Comparison of ENCODE assay signal across 10 mouse cellular contexts in genomic region chr4:134555956-134556580, GRCm38 (mm10). TPM values are rescaled to one million over a fixed set of nuclear protein-coding genes. Genes with fewer than 3 reads are reported as not detected.
A peak's percentile ranks its signal among the peaks of the same experiment; 100 is the strongest.
DNase-seq lines count a peak whose midpoint lies in the region; ATAC-seq and TF ChIP-seq lines count a peak whose summit lies in the region.
"Had no signal": no experiment of that assay in that cellular context is flagged by ENCODE, and none has a peak within 500 bp of the region (broad histone marks: within the 10 kb centered on the region; RNA-seq: fewer than 3 reads in every experiment).

No protein-coding gene starts in this region.

- 71% methylated on average over 8 of the region's 8 CpGs for WGBS in lung, embryonic 14.5 days

- no peak overlapping the region for H3K4me2 ChIP-seq in lung, embryonic 14.5 days
- H3K4me2 ChIP-seq: heart, embryonic 15.5 days; limb, embryonic 12.5 days had no signal

- TF ChIP-seq CTCF in lung, embryonic 14.5 days (IDR thresholded peaks at IDR 0.05; ENCODE audit: low read depth) = peak; percentile 50; the same call in 1 of the 2 replicates

- H3K4me1 ChIP-seq in lung, embryonic 14.5 days (ENCODE audit: insufficient read depth) = no peaks in the 10 kb centered on the region
- H3K4me1 ChIP-seq in ES-E14 (ENCODE audit: control insufficient read depth in 2 of 2, insufficient read depth in 2 of 2, low read length in 2 of 2, poor library complexity in 1 of 2) = peaks cover 0 to 3% of the 10 kb centered on the region in 2 experiments; a peak in 1 of 4 replicates

- no peak for ATAC-seq in lung, embryonic 14.5 days (ENCODE audit: insufficient read depth)

- no peak overlapping the region for H3K4me3 ChIP-seq in lung, embryonic 14.5 days (ENCODE audit: low read depth, low read length)
- H3K4me3 ChIP-seq in ES-E14 (ENCODE audit: insufficient read depth in 1 of 2, low read depth in 1 of 2, low read length in 2 of 2, poor library complexity in 1 of 2, severe bottlenecking in 1 of 2) = no peak overlapping the region
- H3K4me3 ChIP-seq: heart, embryonic 15.5 days; limb, embryonic 12.5 days had no signal

- in situ Hi-C loops in ES-E14 (cut with MboI; ENCODE audit: low sequenced_read_pairs in 2 of 2, unreplicated experiment in 2 of 2) = no loop called here

- no peak overlapping the region for H3K27ac ChIP-seq in lung, embryonic 14.5 days (ENCODE audit: low read depth)
- no peak overlapping the region for H3K27ac ChIP-seq in ES-E14 (ENCODE audit: insufficient read depth, low read depth, low read length, poor library complexity, severe bottlenecking)
- H3K27ac ChIP-seq: heart, embryonic 15.5 days; limb, embryonic 12.5 days had no signal

- H3K9me3 ChIP-seq in lung, embryonic 14.5 days (ENCODE audit: low read depth, low read length) = no peaks in the 10 kb centered on the region
- H3K9me3 ChIP-seq in ES-E14 (ENCODE audit: control insufficient read depth, insufficient read depth, low read depth, low read length) = no peaks in the 10 kb centered on the region
- H3K9me3 ChIP-seq: heart, embryonic 15.5 days; limb, embryonic 12.5 days had no signal

- H3K27me3 ChIP-seq in lung, embryonic 14.5 days (ENCODE audit: insufficient read depth, low read length) = no peaks in the 10 kb centered on the region
- H3K27me3 ChIP-seq: heart, embryonic 15.5 days; limb, embryonic 12.5 days had no signal

- H3K9ac ChIP-seq in lung, embryonic 14.5 days = no peak overlapping the region
- no peak overlapping the region for H3K9ac ChIP-seq in ES-E14 (ENCODE audit: insufficient read depth, low read depth, low read length, poor library complexity, severe bottlenecking)
- H3K9ac ChIP-seq: heart, embryonic 15.5 days; limb, embryonic 12.5 days had no signal

- H3K36me3 ChIP-seq in lung, embryonic 14.5 days (ENCODE audit: insufficient read depth) = no peaks in the 10 kb centered on the region
- H3K36me3 ChIP-seq in ES-E14 (ENCODE audit: control insufficient read depth, insufficient read depth, low read length, poor library complexity, severe bottlenecking) = no peaks in the 10 kb centered on the region
- H3K36me3 ChIP-seq: heart, embryonic 15.5 days; limb, embryonic 12.5 days had no signal

- peak; percentile 62 for DNase-seq in gastrocnemius, postnatal 10 days
- DNase-seq in gastrocnemius, postnatal 25 days = no peak
- DNase-seq in lung, embryonic 14.5 days = no peak
- DNase-seq in lung, adult 18-20 months = no peak
- peak; percentile 34 for DNase-seq in ES-E14 (ENCODE audit: low read depth, low spot score)
- peak; percentile 44 for DNase-seq in induced T-regulatory cell, adult 2 months (ENCODE audit: low read depth)
- no peak for DNase-seq in thymus, postnatal 10 days (ENCODE audit: low spot score in 2 of 2)
- DNase-seq in urinary bladder, postnatal 36 days (ENCODE audit: low spot score in 2 of 2) = no peak

TF ChIP-seq in ES-E14, 5 proteins besides CTCF, POLR2A, EP300 and RAD21:
- TF ChIP-seq CHD2 (IDR thresholded peaks at IDR 0.05; ENCODE audit: low read depth, low read length) (no peak), ZNF384 (IDR thresholded peaks at IDR 0.05; ENCODE audit: low read depth, low read length) (no peak), MAFK (IDR thresholded peaks at IDR 0.05; ENCODE audit: insufficient read depth, low read depth, low read length) (no peak), HCFC1 (IDR thresholded peaks at IDR 0.05; ENCODE audit: borderline replicate concordance, insufficient read depth, low read length) (no peak)
TF ChIP-seq in ES-E14: peak in this region for 0.

RNA-seq across cellular contexts. Expression of gene Selenon, which starts 4.1 kb away (rescaled TPM):
- total RNA-seq in gastrocnemius, postnatal 10 days (2021) = 10 to 100 TPM; 22.3 to 28.7 TPM
- total RNA-seq in gastrocnemius, postnatal 25 days (2021) = 1 to 10 TPM; 6.5 to 7.2 TPM
- polyA plus RNA-seq in lung, embryonic 14.5 days (2014; fragmentation: Nextera tagmentation; extraction: Ambion mirVana) = 49.5 and 62.0 TPM in 2 replicates
- 5.1 and 8.3 TPM in 2 replicates for total RNA-seq in ES-E14 (2012; rRNA removed)

RNA-seq across cellular contexts. Expression of gene Mtfr1l, which starts 20.9 kb away (rescaled TPM):
- 100 to 1,000 TPM; 113 to 129 TPM for total RNA-seq in gastrocnemius, postnatal 10 days (2021)
- 100 to 1,000 TPM; 120 to 122 TPM for total RNA-seq in gastrocnemius, postnatal 25 days (2021)
- polyA plus RNA-seq in lung, embryonic 14.5 days (2014; fragmentation: Nextera tagmentation; extraction: Ambion mirVana) = 119 and 125 TPM in 2 replicates
- 38.2 and 43.7 TPM in 2 replicates for total RNA-seq in ES-E14 (2012; rRNA removed)

RNA-seq across cellular contexts. Expression of gene Aunip, which starts 45.3 kb away (rescaled TPM):
- total RNA-seq in gastrocnemius, postnatal 10 days (2021) = 1 to 10 TPM in 1 of 2 experiments, under 1 TPM in 1; 0.99 to 1.2 TPM
- total RNA-seq in gastrocnemius, postnatal 25 days (2021) = not detected
- 9.6 and 10.7 TPM in 2 replicates for polyA plus RNA-seq in lung, embryonic 14.5 days (2014; fragmentation: Nextera tagmentation; extraction: Ambion mirVana)
- total RNA-seq in ES-E14 (2012; rRNA removed) = 13.7 and 18.3 TPM in 2 replicates

RNA-seq across cellular contexts. Expression of gene Paqr7, which starts 59.6 kb away (rescaled TPM):
- total RNA-seq in gastrocnemius, postnatal 10 days (2021) = 1 to 10 TPM; 6.5 to 6.8 TPM
- 1 to 10 TPM; 2.3 to 4.9 TPM for total RNA-seq in gastrocnemius, postnatal 25 days (2021)
- polyA plus RNA-seq in lung, embryonic 14.5 days (2014; fragmentation: Nextera tagmentation; extraction: Ambion mirVana) = 1.1 TPM in 2 replicates
- total RNA-seq in ES-E14 (2012; rRNA removed) = 4.8 and 6.9 TPM in 2 replicates

Comparison
In these comparisons a context has a peak if more than half of its experiments do, and no peak if none do; other contexts are left out.
1. DNase-seq: peak in gastrocnemius, postnatal 10 days (single experiment), ES-E14 (single experiment) and induced T-regulatory cell, adult 2 months (single experiment); none in gastrocnemius, postnatal 25 days (single experiment), lung, embryonic 14.5 days (single experiment), lung, adult 18-20 months (0 of 2), thymus, postnatal 10 days (0 of 2) and urinary bladder, postnatal 36 days (0 of 2).